Mouse (Mus musculus) embryonic facial prominence, embryonic 13.5 days (tissue): Measurements from ENCODE around the gene Map7d2. TPM values are rescaled to one million over a fixed set of nuclear protein-coding genes. Genes with fewer than 3 reads are reported as not detected.

Source experiments
- ATAC-seq: fragments of 200-750 bp; cut with Nextera tagmentation; 2 replicates; pipeline ENCODE4 v1.8.0; 2017; ENCODE audit warnings: low read depth; ENCODE audit not compliant: insufficient number of reproducible peaks, insufficient read depth, low FRiP score, low TSS enrichment
- H3K27ac ChIP-seq: fragments of 300-500 bp; sonication (generic); 2 replicates; pipeline ENCODE4 v1.5.1; 2015; ENCODE audit warnings: moderate library complexity, mild to moderate bottlenecking, inconsistent platforms
- H3K27me3 ChIP-seq: fragments of 300-500 bp; sonication (generic); 2 replicates; pipeline ENCODE4 v1.6.1; 2015; ENCODE audit warnings: mild to moderate bottlenecking, inconsistent platforms
- H3K36me3 ChIP-seq: fragments of 300-500 bp; sonication (generic); 2 replicates; pipeline ENCODE4 v1.6.1; 2015; ENCODE audit warnings: mild to moderate bottlenecking, inconsistent platforms
- H3K4me1 ChIP-seq: fragments of 300-500 bp; sonication (generic); 2 replicates; pipeline ENCODE4 v1.6.1; 2015; ENCODE audit warnings: inconsistent platforms
- H3K4me2 ChIP-seq: fragments of 300-500 bp; sonication (generic); 2 replicates; pipeline ENCODE4 v1.6.1; 2015; ENCODE audit warnings: moderate library complexity, mild to moderate bottlenecking, inconsistent platforms
- H3K4me3 ChIP-seq: fragments of 300-500 bp; sonication (generic); 2 replicates; pipeline ENCODE4 v1.5.1; 2015; ENCODE audit warnings: mild to moderate bottlenecking, inconsistent platforms
- H3K9ac ChIP-seq: fragments of 300-500 bp; sonication (generic); 2 replicates; pipeline ENCODE4 v1.6.1; 2015; ENCODE audit warnings: mild to moderate bottlenecking, inconsistent platforms
- H3K9me3 ChIP-seq: fragments of 300-500 bp; sonication (generic); 2 replicates; pipeline ENCODE4 v1.6.1; 2016; ENCODE audit warnings: inconsistent platforms
- WGBS: fragments of 180-500 bp; shearing (Covaris S2); methylation state at CpG from one replicate; pipeline ENCODE4 v1.1.7; 2015; ENCODE audit warnings: mixed read lengths; 5-methylcytosine and 5-hydroxymethylcytosine counted together
- polyA plus RNA-seq: library from polyadenylated mRNA; unstranded; fragments of >200 nt; fragmentation: Nextera tagmentation; extraction: Ambion mirVana; gene quantifications from 2 replicates; pipeline ENCODE4 v1.2.1, GENCODE M21; 2015

Gene Map7d2
- polyA plus RNA-seq, 1 experiment from 2014 or later, result 3.5 TPM

GRCm38 (mm10) chrX:159515599-159515998, 101.2 kb downstream of the Map7d2 start:
- Histone ChIP-seq H3K9me3 (no peaks in the 10 kb centered on the region), H3K4me2 (no peak overlapping the region), H3K36me3 (no peaks in the 10 kb centered on the region), H3K27ac (no peak overlapping the region), H3K9ac (no peak overlapping the region), H3K4me3 (no peak overlapping the region), H3K4me1 (no peaks in the 10 kb centered on the region), H3K27me3 (peaks cover 6% of the 10 kb centered on the region)
- WGBS, result 87% methylated on average over 6 of the region's 6 CpGs
- ATAC-seq, result no peak

DNA sequence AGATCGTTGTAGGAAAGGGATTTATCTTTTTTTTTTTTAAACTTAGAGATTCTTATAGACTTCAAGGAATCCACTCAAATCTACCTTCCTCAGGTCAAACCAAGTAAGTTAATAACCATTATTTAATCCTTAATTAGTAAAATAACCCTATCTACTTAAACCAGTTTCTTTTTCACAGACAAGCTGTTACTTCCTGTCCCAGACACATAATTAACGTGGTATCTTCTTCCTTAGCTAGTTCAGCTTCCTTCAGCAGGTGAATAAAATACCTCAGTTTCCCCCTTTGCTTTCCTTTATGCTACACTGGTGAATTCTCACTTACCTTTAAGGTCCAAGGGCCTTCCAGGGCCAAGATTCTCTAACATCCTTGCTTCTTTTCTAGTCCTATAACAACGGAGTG, 107.4 kb downstream of the Map7d2 start:
- no peak overlapping the region for H3K4me2 ChIP-seq
- no peaks in the 10 kb centered on the region for H3K4me1 ChIP-seq
- no peaks in the 10 kb centered on the region for H3K9me3 ChIP-seq
- no peak overlapping the region for H3K4me3 ChIP-seq
- ATAC-seq, result no peak
- no peak overlapping the region for H3K9ac ChIP-seq
- 71% methylated on average over 3 of the region's 3 CpGs for WGBS
- no peaks in the 10 kb centered on the region for H3K36me3 ChIP-seq
- peaks cover 8% of the 10 kb centered on the region for H3K27me3 ChIP-seq
- H3K27ac ChIP-seq, result no peak overlapping the region

GRCm38 (mm10) chrX:159522651-159523050, 108.3 kb downstream of the Map7d2 start:
- ATAC-seq, result no peak
- no peaks in the 10 kb centered on the region for H3K4me1 ChIP-seq
- H3K9me3 ChIP-seq, result no peaks in the 10 kb centered on the region
- no peak overlapping the region for H3K27ac ChIP-seq
- peaks cover 16% of the 10 kb centered on the region for H3K27me3 ChIP-seq
- no peaks in the 10 kb centered on the region for H3K36me3 ChIP-seq
- WGBS, result 76% methylated on average over 4 of the region's 4 CpGs
- no peak overlapping the region for H3K9ac ChIP-seq
- H3K4me3 ChIP-seq, result no peak overlapping the region
- H3K4me2 ChIP-seq, result no peak overlapping the region

DNA sequence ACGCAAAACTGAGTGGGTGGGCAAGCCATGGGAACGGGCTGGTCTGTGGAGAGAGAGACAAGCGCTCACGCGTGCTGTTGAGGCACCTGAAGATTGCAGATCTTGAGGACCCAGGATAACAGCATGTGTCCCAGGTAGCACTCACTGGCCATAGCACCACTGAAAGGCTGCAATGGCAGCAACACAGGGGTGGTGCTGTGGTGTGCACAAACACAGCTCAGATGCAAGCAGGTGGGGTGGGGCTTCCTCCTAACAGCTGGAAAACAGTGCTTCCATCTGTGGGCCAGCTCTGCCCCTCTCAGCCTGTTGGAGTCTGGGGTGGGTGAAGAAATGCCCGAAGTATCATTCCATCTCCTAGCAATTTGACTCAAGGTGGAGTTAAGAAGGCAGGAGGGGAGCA, 112.0 kb downstream of the Map7d2 start, which contains the start of gene Bclaf3:
TSS of gene Bclaf3 (plus strand) at position 301 of the 400 bp plus-strand sequence.
- H3K4me3 ChIP-seq, result no peak within 1 kb of the TSS
- WGBS, result 82% methylated on average over 6 of the region's 6 CpGs

DNA sequence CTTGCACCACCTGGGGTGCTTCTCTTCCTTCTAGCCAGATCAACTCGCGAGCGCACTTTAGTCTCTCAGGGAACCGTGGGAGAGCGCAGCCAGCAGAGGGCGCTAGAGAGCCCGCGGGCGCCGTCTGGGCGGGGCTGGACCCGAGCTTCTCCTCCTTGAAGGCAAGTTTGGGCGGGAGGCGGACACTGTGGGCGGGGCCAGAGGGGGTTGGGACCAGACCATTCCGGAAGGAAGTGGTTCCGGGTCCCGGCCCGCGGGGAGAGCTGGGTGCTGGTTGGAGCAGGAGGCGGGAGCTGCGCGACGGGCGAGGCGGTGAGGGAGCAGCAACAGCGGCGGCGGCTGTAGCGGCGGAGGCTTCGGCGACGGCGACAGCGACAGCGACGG, 118.0 kb downstream of the Map7d2 start:
- ATAC-seq, result peak; percentile 96
- Histone ChIP-seq H3K27ac (peak overlapping the region; percentile 77), H3K4me3 (peak overlapping the region; percentile 58)

More for the DNA sequence above, 112.0 kb downstream of the Map7d2 start, which contains the start of gene Bclaf3:
- no peaks in the 10 kb centered on the region for H3K36me3 ChIP-seq
- H3K9me3 ChIP-seq, result no peaks in the 10 kb centered on the region
- H3K9ac ChIP-seq, result no peak within 1 kb of the TSS
- H3K27ac ChIP-seq, result no peak within 1 kb of the TSS
- ATAC-seq, result no peak
- no peak within 1 kb of the TSS for H3K4me2 ChIP-seq
- peaks cover 22% of the 10 kb centered on the region for H3K27me3 ChIP-seq
- no peaks in the 10 kb centered on the region for H3K4me1 ChIP-seq

GRCm38 (mm10) chrX:159532811-159533462, 118.6 kb downstream of the Map7d2 start:
- Histone ChIP-seq H3K36me3 (no peaks in the 10 kb centered on the region), H3K4me1 (0 out of 2 replicates have a peak, but pooled peaks cover 4% of the 10 kb centered on the region), H3K9ac (peak overlapping the region; percentile 70), H3K4me3 (peak overlapping the region; percentile 58), H3K27ac (peak overlapping the region; percentile 77), H3K27me3 (peaks cover 3% of the 10 kb centered on the region), H3K9me3 (no peaks in the 10 kb centered on the region), H3K4me2 (peak overlapping the region; percentile 62)
- ATAC-seq, result peak; percentile 77
- WGBS, result 25% methylated on average over 50 of the region's 56 CpGs

More for the DNA sequence above, 118.0 kb downstream of the Map7d2 start:
- H3K27me3 ChIP-seq, result peaks cover 8% of the 10 kb centered on the region
- H3K9ac ChIP-seq, result peak overlapping the region; percentile 70
- H3K9me3 ChIP-seq, result no peaks in the 10 kb centered on the region
- peak overlapping the region; percentile 62 for H3K4me2 ChIP-seq
- H3K4me1 ChIP-seq, result 0 out of 2 replicates have a peak, but pooled peaks cover 4% of the 10 kb centered on the region
- 32% methylated on average over 37 of the region's 38 CpGs for WGBS
- no peaks in the 10 kb centered on the region for H3K36me3 ChIP-seq

DNA sequence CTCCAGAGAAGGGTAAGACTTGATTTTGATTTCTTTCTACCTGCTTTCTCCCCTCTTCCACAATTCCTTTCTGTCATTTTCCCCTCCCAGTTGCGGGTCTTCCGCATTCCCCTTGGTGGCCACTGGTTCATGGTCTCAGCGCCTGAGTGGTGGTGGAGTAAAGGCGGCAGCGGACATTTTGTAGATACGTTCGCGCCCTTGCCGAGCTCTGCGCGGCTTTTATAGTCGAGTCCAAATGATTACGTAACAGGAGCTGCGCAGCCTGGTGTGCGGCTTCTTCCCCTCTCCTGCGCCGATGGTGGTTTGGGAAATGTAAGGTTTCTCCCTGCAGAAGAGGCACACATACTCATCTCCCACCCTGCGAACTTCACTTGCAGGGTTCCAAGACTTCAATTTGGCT, 127.6 kb downstream of the Map7d2 start:
- ATAC-seq, result no peak
- Histone ChIP-seq H3K27ac (no peak overlapping the region), H3K27me3 (peaks cover 8% of the 10 kb centered on the region), H3K36me3 (peaks cover 6% of the 10 kb centered on the region; the same call in 1 of the 2 replicates), H3K9me3 (no peaks in the 10 kb centered on the region), H3K9ac (no peak overlapping the region), H3K4me3 (no peak overlapping the region), H3K4me1 (no peaks in the 10 kb centered on the region), H3K4me2 (no peak overlapping the region)
- 86% methylated on average over 18 of the region's 18 CpGs for WGBS

DNA sequence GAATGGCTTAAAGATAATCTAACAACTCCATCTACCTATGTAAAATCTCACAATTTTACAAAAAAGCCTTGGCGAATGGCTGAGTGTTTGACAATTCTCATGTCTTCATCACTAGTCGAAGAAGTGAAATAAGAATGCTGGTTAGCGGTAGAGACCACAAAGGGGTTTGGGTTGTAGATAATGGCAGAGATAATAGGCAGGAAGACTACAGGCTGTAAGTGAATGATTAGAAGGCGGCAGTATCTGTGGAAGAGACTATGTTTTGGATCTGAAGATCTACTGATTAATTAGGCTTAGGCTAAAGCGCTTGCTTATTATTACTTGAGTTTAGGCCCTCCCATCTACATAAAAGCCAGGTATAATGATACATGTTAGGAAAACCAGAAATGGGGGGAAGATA, 132.7 kb downstream of the Map7d2 start:
- no peak overlapping the region for H3K27ac ChIP-seq
- no peak for ATAC-seq
- H3K27me3 ChIP-seq, result peaks cover 10% of the 10 kb centered on the region; the same call in 1 of the 2 replicates
- no peak overlapping the region for H3K4me2 ChIP-seq
- no peak overlapping the region for H3K9ac ChIP-seq
- WGBS, result 88% methylated on average over 5 of the region's 5 CpGs
- no peaks in the 10 kb centered on the region for H3K4me1 ChIP-seq
- H3K36me3 ChIP-seq, result peaks cover 5% of the 10 kb centered on the region; the same call in 1 of the 2 replicates
- H3K4me3 ChIP-seq, result no peak overlapping the region
- no peaks in the 10 kb centered on the region for H3K9me3 ChIP-seq

Other genes with a start within 250 kb of the Map7d2 start
- gene Rps6ka3, start 204.3 kb upstream of the Map7d2 start, polyA plus RNA-seq, result 5.2 and 6.8 TPM in 2 replicates
- 136 and 146 TPM in 2 replicates for gene Eif1ax, start 42.4 kb upstream of the Map7d2 start, polyA plus RNA-seq
- 23.2 and 25.7 TPM in 2 replicates for gene Bclaf3, start 112.1 kb downstream of the Map7d2 start, polyA plus RNA-seq
- gene Sh3kbp1, start 212.7 kb downstream of the Map7d2 start, polyA plus RNA-seq, result 33.9 and 36.9 TPM in 2 replicates